11 mouse cellular contexts compared by ENCODE assay signal in genomic region chr1:135085296-135085871, GRCm38 (mm10). TPM values are rescaled to one million over a fixed set of nuclear protein-coding genes. Genes with fewer than 3 reads are reported as not detected.
A peak's percentile ranks its signal among the peaks of the same experiment; 100 is the strongest.
DNase-seq lines count a peak whose midpoint lies in the region; ATAC-seq and TF ChIP-seq lines count a peak whose summit lies in the region.
"Had no signal": no experiment of that assay in that cellular context is flagged by ENCODE, and none has a peak within 500 bp of the region (broad histone marks: within the 10 kb centered on the region; RNA-seq: fewer than 3 reads in every experiment).

No protein-coding gene starts in this region.

- 17% methylated on average over 28 of the region's 28 CpGs for WGBS in neural tube, embryonic 15.5 days
- 12% methylated on average over 28 of the region's 28 CpGs for WGBS in limb, embryonic 13.5 days

- peak; percentile 13 for DNase-seq in gastrocnemius, adult 2 months
- no peak for DNase-seq in gastrocnemius, postnatal 36 days
- no peak for DNase-seq in neural tube, embryonic 10.5 days (ENCODE audit: extremely low spot score, low spot score)
- DNase-seq in thymus, postnatal 25 days = peak; percentile 56
- no peak for DNase-seq in embryo, embryonic 10.5 days (ENCODE audit: low spot score)
- DNase-seq in cerebellum, adult 11-12 months = no peak
- DNase-seq: gastrocnemius, postnatal 10 days; kidney, postnatal 10 days; liver had no signal

- no peak overlapping the region for H3K9ac ChIP-seq in neural tube, embryonic 15.5 days (replicated peaks)
- no peak overlapping the region for H3K9ac ChIP-seq in limb, embryonic 13.5 days

- H3K4me2 ChIP-seq in neural tube, embryonic 15.5 days = peak overlapping the region; percentile 30; the same call in 1 of the 2 replicates
- H3K4me2 ChIP-seq in limb, embryonic 13.5 days (replicated peaks) = peak overlapping the region; percentile 50

- peaks cover 31% of the 10 kb centered on the region for H3K27me3 ChIP-seq in neural tube, embryonic 15.5 days (replicated peaks)
- peaks cover 77% of the 10 kb centered on the region for H3K27me3 ChIP-seq in limb, embryonic 13.5 days

- H3K4me3 ChIP-seq in gastrocnemius, adult 2 months = no peak overlapping the region
- no peak overlapping the region for H3K4me3 ChIP-seq in neural tube, embryonic 15.5 days (replicated peaks)
- H3K4me3 ChIP-seq in limb, embryonic 13.5 days = peak overlapping the region; percentile 17

- H3K9me3 ChIP-seq in neural tube, embryonic 15.5 days (replicated peaks) = no peaks in the 10 kb centered on the region
- H3K9me3 ChIP-seq in limb, embryonic 13.5 days = no peaks in the 10 kb centered on the region

- intact Hi-C loops in gastrocnemius, adult 2 months (cut with DNase I) = no loop called here
- intact Hi-C loops in gastrocnemius, postnatal 36 days (cut with DNase I) = no loop called here

- no peak for TF ChIP-seq CTCF in gastrocnemius, adult 2 months (IDR thresholded peaks at IDR 0.05)

- no peaks in the 10 kb centered on the region for H3K36me3 ChIP-seq in neural tube, embryonic 15.5 days
- no peaks in the 10 kb centered on the region for H3K36me3 ChIP-seq in limb, embryonic 13.5 days

- H3K4me1 ChIP-seq in neural tube, embryonic 15.5 days = peaks cover 5% of the 10 kb centered on the region; the same call in 1 of the 2 replicates
- H3K4me1 ChIP-seq in limb, embryonic 13.5 days = peaks cover 25% of the 10 kb centered on the region

- no peak overlapping the region for H3K27ac ChIP-seq in gastrocnemius, adult 2 months
- no peak overlapping the region for H3K27ac ChIP-seq in neural tube, embryonic 15.5 days (replicated peaks)
- no peak overlapping the region for H3K27ac ChIP-seq in limb, embryonic 13.5 days

- no peak for ATAC-seq in neural tube, embryonic 15.5 days (ENCODE audit: low FRiP score)
- ATAC-seq in limb, embryonic 13.5 days (ENCODE audit: low FRiP score, low read depth) = no peak

RNA-seq across cellular contexts. Expression of gene Lgr6, which starts 19.7 kb away (rescaled TPM):
- total RNA-seq in gastrocnemius, adult 2 months (2021) = under 1 TPM; 0.08 to 0.86 TPM
- total RNA-seq in gastrocnemius, postnatal 36 days (2021) = under 1 TPM; 0.39 to 0.51 TPM
- polyA plus RNA-seq in neural tube, embryonic 15.5 days (2015; fragmentation: Nextera tagmentation; extraction: Ambion mirVana) = 1.6 TPM in 2 replicates
- 2.7 and 2.8 TPM in 2 replicates for polyA plus RNA-seq in limb, embryonic 13.5 days (2015; fragmentation: Nextera tagmentation; extraction: Ambion mirVana)

RNA-seq across cellular contexts. Expression of gene Ptpn7, which starts 47.1 kb away (rescaled TPM):
- under 1 TPM in 1 of 2 experiments, not detected in 1; 0.17 TPM for total RNA-seq in gastrocnemius, adult 2 months (2021)
- under 1 TPM; 0.27 to 0.56 TPM for total RNA-seq in gastrocnemius, postnatal 36 days (2021)
- 0.36 and 15.5 TPM in 2 replicates for polyA plus RNA-seq in neural tube, embryonic 15.5 days (2015; fragmentation: Nextera tagmentation; extraction: Ambion mirVana)
- polyA plus RNA-seq in limb, embryonic 13.5 days (2015; fragmentation: Nextera tagmentation; extraction: Ambion mirVana) = 2.3 TPM in 2 replicates

Comparison
In these comparisons a context has a peak if more than half of its experiments do, and no peak if none do; other contexts are left out.
1. DNase-seq: peak in gastrocnemius, adult 2 months (single experiment) and thymus, postnatal 25 days (single experiment); none in gastrocnemius, postnatal 36 days (0 of 2), neural tube, embryonic 10.5 days (single experiment), embryo, embryonic 10.5 days (single experiment) and cerebellum, adult 11-12 months (single experiment).